Mouse (Mus musculus): ENCODE data around the gene Ramp1. TPM values are rescaled to one million over a fixed set of nuclear protein-coding genes. Genes with fewer than 3 reads are reported as not detected.

The Ramp1 gene
- total RNA-seq (2023), result 17.5 TPM

GRCm38 (mm10) chr1:91179533-91180173 is at the start of gene Ramp1:
Ramp1 (plus strand) TSS chr1:91179822.

GRCm38 (mm10) chr1:91144813-91145212 is 34.8 kb upstream of the Ramp1 start, which contains the start of gene Rbm44:
Rbm44 (plus strand) TSS chr1:91145089.

GRCm38 (mm10) chr1:91249564-91250414 is 70.2 kb downstream of the Ramp1 start, which contains the start of gene Ube2f:
Ube2f (plus strand) TSS chr1:91250304.

Other genes starting within 250 kb of the Ramp1 start
- gene Prlh, start 226.7 kb upstream of the Ramp1 start, total RNA-seq (2023), result not detected
- gene Rab17, start 210.2 kb upstream of the Ramp1 start, total RNA-seq (2023), result not detected
- 237 TPM for gene Lrrfip1, start 181.1 kb upstream of the Ramp1 start, total RNA-seq (2023)
- gene Rbm44, start 34.7 kb upstream of the Ramp1 start, total RNA-seq (2023), result 0.82 TPM
- 55.4 TPM for gene Ube2f, start 70.5 kb downstream of the Ramp1 start, total RNA-seq (2023)
- gene Scly, start 118.5 kb downstream of the Ramp1 start, total RNA-seq (2023), result 16.3 TPM
- gene Espnl, start 142.3 kb downstream of the Ramp1 start, total RNA-seq (2023), result 0.23 TPM
- not detected for gene Klhl30, start 171.2 kb downstream of the Ramp1 start, total RNA-seq (2023)
- 0.62 TPM for gene Erfe, start 186.6 kb downstream of the Ramp1 start, total RNA-seq (2023)
- 146 TPM for gene Ilkap, start 219.0 kb downstream of the Ramp1 start, total RNA-seq (2023)
- 27.0 TPM for gene Hes6, start 234.2 kb downstream of the Ramp1 start, total RNA-seq (2023)

Measured in CD4-positive naive resting alpha-beta T cell, adult 76 days (primary cell).